Mouse (Mus musculus) intestine, postnatal 0 days (tissue): Measurements from ENCODE around the gene Ppp1r21. TPM values are rescaled to one million over a fixed set of nuclear protein-coding genes. Genes with fewer than 3 reads are reported as not detected.
A peak's percentile ranks its signal among the peaks of the same experiment; 100 is the strongest.

Source experiments
- ATAC-seq: fragments of 200-750 bp; cut with Nextera tagmentation; 2 replicates; pipeline ENCODE4 v1.8.0; 2017; ENCODE audit warnings: mild to moderate bottlenecking, moderate TSS enrichment, moderate library complexity
- H3K27ac ChIP-seq: fragments of 300-500 bp; sonication (generic); 2 replicates; pipeline ENCODE4 v1.5.1; 2014; ENCODE audit warnings: mild to moderate bottlenecking, low read depth, low read length, moderate library complexity
- H3K27me3 ChIP-seq: fragments of 300-500 bp; sonication (generic); replicated peaks from 2 replicates; pipeline ENCODE4 v1.6.1; 2014; ENCODE audit warnings: low read length, mixed read lengths; ENCODE audit not compliant: control insufficient read depth, insufficient read depth
- H3K36me3 ChIP-seq: fragments of 300-500 bp; sonication (generic); 2 replicates; pipeline ENCODE4 v1.6.1; 2014; ENCODE audit warnings: mild to moderate bottlenecking, moderate library complexity; ENCODE audit not compliant: control insufficient read depth, insufficient read depth
- H3K4me1 ChIP-seq: fragments of 300-500 bp; sonication (generic); replicated peaks from 2 replicates; pipeline ENCODE4 v1.6.1; 2014; ENCODE audit warnings: antibody characterized with exemption, low read length, mixed read lengths; ENCODE audit not compliant: control insufficient read depth, insufficient read depth
- H3K4me2 ChIP-seq: fragments of 300-500 bp; sonication (generic); replicated peaks from 2 replicates; pipeline ENCODE4 v1.6.1; 2014; ENCODE audit warnings: low read depth, mild to moderate bottlenecking, moderate library complexity
- H3K4me3 ChIP-seq: fragments of 300-500 bp; sonication (generic); 2 replicates; pipeline ENCODE4 v1.5.1; 2014; ENCODE audit warnings: low read depth, low read length
- H3K9ac ChIP-seq: fragments of 300-500 bp; sonication (generic); 2 replicates; pipeline ENCODE4 v1.6.1; 2014; ENCODE audit warnings: mild to moderate bottlenecking, low read depth, low read length
- H3K9me3 ChIP-seq: fragments of 300-500 bp; sonication (generic); 2 replicates; pipeline ENCODE4 v1.6.1; 2016; ENCODE audit warnings: mixed run types; ENCODE audit not compliant: control insufficient read depth
- CTCF ChIP-seq: sonication (generic); IDR thresholded peaks from 2 replicates; pipeline ENCODE4 v1.5.1; 2016; ENCODE audit warnings: low read depth, mild to moderate bottlenecking, control low read depth, antibody characterized with exemption, moderate library complexity
- WGBS: fragments of 180-500 bp; shearing (Covaris S2); extraction: QIAGEN DNeasy Blood & Tissue Kit; methylation state at CpG from one replicate; pipeline ENCODE4 v1.1.7; 2014; 5-methylcytosine and 5-hydroxymethylcytosine counted together
- polyA plus RNA-seq: library from polyadenylated mRNA; unstranded; fragments of >200 nt; fragmentation: Nextera tagmentation; extraction: Ambion mirVana; gene quantifications from 2 replicates; pipeline ENCODE4 v1.2.1, GENCODE M21; 2015

Ppp1r21 gene
- polyA plus RNA-seq, 1 experiment from 2014 or later = 25.8 TPM

DNA sequence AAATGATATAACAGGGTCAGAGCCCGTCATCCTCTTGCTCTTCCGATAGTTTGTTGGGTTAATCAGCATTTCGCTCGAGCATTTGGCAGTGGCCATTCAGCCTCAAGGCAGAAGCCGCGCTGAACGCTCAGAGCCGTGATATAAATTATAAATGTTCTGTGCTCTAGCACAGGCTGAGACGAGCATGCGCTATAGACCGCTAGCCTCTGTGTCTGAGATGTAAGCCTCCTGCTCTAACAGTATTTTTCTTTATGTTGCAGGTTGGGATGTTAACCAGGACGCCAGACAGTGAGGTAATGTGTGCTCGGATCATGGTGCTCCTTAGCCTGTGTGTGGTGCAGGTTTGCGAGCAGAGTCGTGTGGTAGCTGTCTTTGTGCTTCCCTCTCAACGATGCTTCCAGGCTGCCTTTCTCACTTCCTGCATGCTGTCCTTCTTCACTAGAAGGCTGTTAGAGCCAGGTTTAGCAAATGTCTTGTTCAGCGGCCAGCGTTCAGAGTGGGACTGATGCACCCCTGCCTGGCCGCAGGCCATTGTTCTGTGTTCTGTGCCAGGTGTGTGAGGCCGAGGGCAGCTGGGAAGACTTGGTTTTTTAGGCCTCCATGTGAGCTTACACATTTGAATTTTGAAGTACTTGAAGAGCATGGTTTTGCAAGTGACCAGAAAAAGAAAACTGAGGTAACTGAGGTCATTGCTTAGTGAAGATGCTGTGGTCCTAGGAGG, 48.8 kb downstream of the Ppp1r21 start:
- Histone ChIP-seq H3K9me3 (no peaks in the 10 kb centered on the region), H3K27ac (no peak overlapping the region), H3K4me1 (no peaks in the 10 kb centered on the region), H3K36me3 (peaks cover 68% of the 10 kb centered on the region), H3K27me3 (no peaks in the 10 kb centered on the region), H3K9ac (no peak overlapping the region), H3K4me2 (no peak overlapping the region), H3K4me3 (no peak overlapping the region)
- no peak for TF ChIP-seq CTCF
- 81% methylated on average over 20 of the region's 20 CpGs for WGBS
- ATAC-seq = no peak

DNA sequence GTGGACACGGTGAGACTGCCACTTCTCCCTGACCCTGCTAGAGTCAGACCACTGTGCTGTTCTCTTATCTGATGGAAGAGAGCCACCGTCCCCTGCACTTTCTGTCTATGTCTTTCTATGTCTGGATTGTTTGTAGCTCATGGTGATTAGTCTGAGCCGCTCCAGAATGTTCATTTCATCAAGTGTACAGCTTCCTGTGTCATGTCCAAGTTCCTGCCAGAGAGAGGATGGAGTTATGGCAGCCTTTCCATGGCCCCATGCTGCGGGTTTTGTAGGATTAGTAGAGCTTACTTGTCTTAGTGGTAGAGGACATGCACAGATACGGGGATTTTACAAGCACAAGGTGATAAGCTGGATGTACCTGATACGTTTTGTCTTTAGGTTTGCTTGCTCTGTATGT, 50.6 kb downstream of the Ppp1r21 start:
- H3K27me3 ChIP-seq = no peaks in the 10 kb centered on the region
- peaks cover 73% of the 10 kb centered on the region for H3K36me3 ChIP-seq
- H3K4me1 ChIP-seq = no peaks in the 10 kb centered on the region
- no peak overlapping the region for H3K4me3 ChIP-seq
- WGBS = 46% methylated on average over 6 of the region's 6 CpGs
- no peak for ATAC-seq
- H3K9ac ChIP-seq = no peak overlapping the region
- no peaks in the 10 kb centered on the region for H3K9me3 ChIP-seq
- no peak overlapping the region for H3K4me2 ChIP-seq
- TF ChIP-seq CTCF = no peak
- no peak overlapping the region for H3K27ac ChIP-seq

DNA sequence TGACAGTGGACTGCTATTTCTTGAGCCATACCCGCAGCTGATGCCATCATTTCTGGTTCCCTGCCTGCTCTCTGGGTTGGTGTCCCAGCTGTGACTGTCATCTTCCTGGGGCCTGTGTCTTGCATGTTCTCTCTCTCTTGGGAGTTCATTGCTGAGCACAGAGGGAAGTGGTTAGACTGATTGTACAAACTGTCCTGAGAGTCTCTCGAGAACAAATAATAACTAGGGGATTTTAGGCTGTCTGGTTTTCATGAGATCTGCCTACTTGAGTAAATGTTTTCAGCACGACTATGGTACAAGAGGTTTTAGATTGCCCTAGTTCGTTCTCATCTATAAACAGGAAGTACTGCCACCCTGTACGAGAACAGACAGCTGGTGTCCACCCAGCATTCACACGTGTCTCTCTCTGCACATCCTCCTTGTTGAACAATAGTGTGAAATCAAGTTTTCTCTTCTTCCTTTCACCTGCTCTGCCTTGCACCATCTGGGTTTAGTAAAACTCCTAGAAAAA, 51.6 kb downstream of the Ppp1r21 start:
- 37% methylated on average over 6 of the region's 6 CpGs for WGBS
- H3K4me2 ChIP-seq = no peak overlapping the region
- 0 out of 2 replicates have a peak overlapping the region, but pooled peaks have one; percentile 7 for H3K27ac ChIP-seq
- H3K27me3 ChIP-seq = no peaks in the 10 kb centered on the region
- peaks cover 72% of the 10 kb centered on the region for H3K36me3 ChIP-seq
- TF ChIP-seq CTCF = no peak
- H3K4me1 ChIP-seq = no peaks in the 10 kb centered on the region
- no peaks in the 10 kb centered on the region for H3K9me3 ChIP-seq
- no peak overlapping the region for H3K4me3 ChIP-seq
- H3K9ac ChIP-seq = no peak overlapping the region
- ATAC-seq = peak; percentile 40; the same call in 1 of the 2 replicates

DNA sequence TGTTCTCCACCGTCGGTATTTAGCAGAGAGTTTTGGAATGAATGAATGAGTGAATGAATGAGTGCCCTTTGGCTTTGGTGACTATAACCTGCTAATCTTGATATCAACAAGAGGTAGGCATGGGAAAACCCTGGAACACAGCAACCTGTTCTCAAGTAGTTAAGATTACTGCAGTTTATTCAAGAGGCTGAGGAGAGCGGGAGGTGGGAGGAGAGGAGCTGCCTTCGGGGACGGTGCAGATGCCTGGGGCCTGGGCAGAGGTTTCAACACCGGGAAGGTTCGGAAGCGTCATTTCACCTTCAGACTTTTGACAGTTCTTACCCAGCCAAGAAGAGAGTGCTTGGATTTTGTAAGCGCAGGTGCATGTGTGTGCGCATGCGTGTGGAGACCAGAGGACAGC, 53.1 kb downstream of the Ppp1r21 start:
- Histone ChIP-seq H3K4me2 (no peak overlapping the region), H3K27me3 (no peaks in the 10 kb centered on the region), H3K9ac (no peak overlapping the region), H3K4me3 (no peak overlapping the region), H3K27ac (no peak overlapping the region), H3K9me3 (no peaks in the 10 kb centered on the region), H3K4me1 (no peaks in the 10 kb centered on the region), H3K36me3 (peaks cover 63% of the 10 kb centered on the region)
- no peak for TF ChIP-seq CTCF
- 60% methylated on average over 11 of the region's 11 CpGs for WGBS
- ATAC-seq = no peak

DNA sequence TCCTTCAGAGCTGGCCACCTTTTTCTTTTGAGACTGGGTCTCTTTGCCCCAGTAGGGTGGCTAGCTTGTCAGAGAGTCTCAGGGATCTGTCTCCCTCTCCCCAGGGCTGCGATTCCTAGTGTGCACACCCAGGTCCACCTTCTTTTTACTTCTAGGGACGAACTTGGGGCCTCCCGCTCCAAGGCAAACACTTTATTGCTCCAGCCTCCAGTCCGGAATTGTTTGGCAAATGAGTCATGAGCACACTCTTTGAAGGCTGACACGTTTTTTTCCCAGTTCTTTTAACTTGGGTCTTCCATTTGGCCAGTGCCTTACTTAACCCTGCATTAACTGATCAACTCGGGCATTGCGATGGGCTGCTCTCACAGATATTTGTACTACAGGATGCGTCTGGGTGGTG, 53.5 kb downstream of the Ppp1r21 start:
- TF ChIP-seq CTCF = no peak
- ATAC-seq = no peak
- Histone ChIP-seq H3K27me3 (no peaks in the 10 kb centered on the region), H3K27ac (no peak overlapping the region), H3K9me3 (no peaks in the 10 kb centered on the region), H3K4me3 (no peak overlapping the region), H3K9ac (no peak overlapping the region), H3K4me1 (no peaks in the 10 kb centered on the region), H3K4me2 (no peak overlapping the region), H3K36me3 (peaks cover 67% of the 10 kb centered on the region)
- 48% methylated on average over 8 of the region's 8 CpGs for WGBS

DNA sequence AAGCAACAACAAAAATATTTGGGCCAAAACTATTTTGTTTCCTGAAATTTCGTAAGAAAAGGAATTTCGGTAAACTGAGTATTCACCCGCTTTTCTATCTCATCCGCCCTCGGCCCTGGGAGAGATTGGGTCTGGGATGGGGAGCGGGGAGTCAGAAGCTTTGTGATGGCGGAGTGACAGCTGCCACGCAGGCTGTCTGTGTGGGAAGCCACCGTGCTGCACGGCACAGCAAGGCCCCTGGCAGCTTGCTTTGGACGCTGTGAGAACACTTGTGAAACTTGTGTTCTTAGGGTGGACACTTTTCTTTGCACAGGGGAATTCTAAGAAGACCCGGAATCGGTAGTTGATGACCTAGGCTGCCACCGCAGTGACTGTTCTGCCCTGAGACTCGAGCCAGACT, 57.5 kb downstream of the Ppp1r21 start:
- WGBS = 89% methylated on average over 15 of the region's 15 CpGs
- Histone ChIP-seq H3K9ac (no peak overlapping the region), H3K9me3 (no peaks in the 10 kb centered on the region), H3K27ac (no peak overlapping the region), H3K4me2 (no peak overlapping the region), H3K27me3 (no peaks in the 10 kb centered on the region), H3K36me3 (peaks cover 60% of the 10 kb centered on the region), H3K4me3 (no peak overlapping the region), H3K4me1 (no peaks in the 10 kb centered on the region)
- no peak for TF ChIP-seq CTCF
- ATAC-seq = no peak
